Mouse (Mus musculus) C2C12 (cell line): ENCODE data around the gene Fahd2a.

Experiments used
- CEBPB ChIP-seq: IDR thresholded peaks from one replicate; pipeline ENCODE4 v1.6.1; 2011; ENCODE audit warnings: low read depth, mild to moderate bottlenecking, control low read depth, moderate library complexity
- CTCF ChIP-seq: IDR thresholded peaks from one replicate; pipeline ENCODE4 v1.5.1; 2011; ENCODE audit not compliant: control insufficient read depth, insufficient read depth, insufficient read length
- FOSL1 ChIP-seq: IDR thresholded peaks from one replicate; pipeline ENCODE4 v1.8.0; 2011; ENCODE audit warnings: mild to moderate bottlenecking, low read length; ENCODE audit not compliant: poor library complexity, insufficient read depth, severe bottlenecking
- MAX ChIP-seq: IDR thresholded peaks from one replicate; pipeline ENCODE4 v1.6.1; 2011; ENCODE audit warnings: mild to moderate bottlenecking, control low read depth
- MYOD1 ChIP-seq: IDR thresholded peaks from one replicate; pipeline ENCODE4 v1.6.1; 2011; ENCODE audit warnings: low read depth; ENCODE audit not compliant: control insufficient read depth, insufficient read length
- MYOG ChIP-seq: IDR thresholded peaks from one replicate; pipeline ENCODE4 v1.6.1; 2011; ENCODE audit not compliant: control insufficient read depth, insufficient read length; ENCODE audit errors: extremely low read depth
- USF1 ChIP-seq: IDR thresholded peaks from one replicate; pipeline ENCODE4 v1.6.1; 2011; ENCODE audit warnings: low read depth, mild to moderate bottlenecking, control low read depth, moderate library complexity

GRCm38 (mm10) chr2:127435554-127435953 lies 8.8 kb downstream of the Fahd2a start:
- no peak for TF ChIP-seq CTCF
- TF ChIP-seq USF1: no peak
- TF ChIP-seq CEBPB: no peak
- TF ChIP-seq MAX: no peak
- no peak for TF ChIP-seq FOSL1
- no peak for TF ChIP-seq MYOD1
- no peak for TF ChIP-seq MYOG
